Mouse (Mus musculus) forebrain, embryonic 14.5 days (tissue): ENCODE measurements around the gene Elp6. TPM values are rescaled to one million over a fixed set of nuclear protein-coding genes. Genes with fewer than 3 reads are reported as not detected.

Source experiments
- ATAC-seq: fragments of 200-750 bp; cut with Nextera tagmentation; 2 replicates; pipeline ENCODE4 v1.8.0; 2017; ENCODE audit warnings: mild to moderate bottlenecking, moderate library complexity
- DNase-seq: peaks from one replicate; pipeline ENCODE4 v3.0.0-alpha.2; 2015; ENCODE audit warnings: low spot score
- H3K27ac ChIP-seq: fragments of 300-500 bp; sonication (generic); 2 replicates; pipeline ENCODE4 v1.5.1; 2014; ENCODE audit warnings: low read depth, mild to moderate bottlenecking, control low read depth, low read length, moderate library complexity
- H3K27me3 ChIP-seq: fragments of 300-500 bp; sonication (generic); replicated peaks from 2 replicates; pipeline ENCODE4 v1.6.1; 2014; ENCODE audit warnings: low read length, control low read depth, mixed read lengths; ENCODE audit not compliant: control insufficient read depth, insufficient read depth
- H3K36me3 ChIP-seq: fragments of 300-500 bp; sonication (generic); 2 replicates; pipeline ENCODE4 v1.6.1; 2014; ENCODE audit warnings: low read length, control low read depth; ENCODE audit not compliant: control insufficient read depth, insufficient read depth
- H3K4me1 ChIP-seq: fragments of 300-500 bp; sonication (generic); 2 replicates; pipeline ENCODE4 v1.6.1; 2014; ENCODE audit warnings: antibody characterized with exemption, low read length, control low read depth; ENCODE audit not compliant: control insufficient read depth, insufficient read depth
- H3K4me2 ChIP-seq: fragments of 300-500 bp; sonication (generic); 2 replicates; pipeline ENCODE4 v1.6.1; 2014; ENCODE audit warnings: mild to moderate bottlenecking, control low read depth, low read length
- H3K4me3 ChIP-seq: fragments of 300-500 bp; sonication (generic); 2 replicates; pipeline ENCODE4 v1.5.1; 2014; ENCODE audit warnings: low read depth, low read length, control low read depth
- H3K9ac ChIP-seq: fragments of 300-500 bp; sonication (generic); 2 replicates; pipeline ENCODE4 v1.6.1; 2014; ENCODE audit warnings: mild to moderate bottlenecking, low read length, control low read depth, moderate library complexity
- H3K9me3 ChIP-seq: fragments of 300-500 bp; sonication (generic); replicated peaks from 2 replicates; pipeline ENCODE4 v1.6.1; 2016; ENCODE audit warnings: low read length, control low read depth, mixed read lengths; ENCODE audit not compliant: control insufficient read depth
- WGBS: fragments of 180-500 bp; shearing (Covaris S2); extraction: QIAGEN DNeasy Blood & Tissue Kit; methylation state at CpG from one replicate; pipeline ENCODE4 v1.1.7; 2014; 5-methylcytosine and 5-hydroxymethylcytosine counted together
- polyA plus RNA-seq: library from polyadenylated mRNA; unstranded; fragments of >200 nt; fragmentation: Nextera tagmentation; extraction: Ambion mirVana; gene quantifications from 2 replicates; pipeline ENCODE4 v1.2.1, GENCODE M21; 2014

Elp6 gene
- polyA plus RNA-seq, 1 experiment from 2014 or later = 37.0 TPM

- DNase-seq (no peak), ATAC-seq (no peak)
- Histone ChIP-seq H3K36me3 (no peaks in the 10 kb centered on the region), H3K9ac (no peak overlapping the region), H3K27ac (no peak overlapping the region), H3K27me3 (no peaks in the 10 kb centered on the region), H3K9me3 (no peaks in the 10 kb centered on the region), H3K4me3 (no peak overlapping the region), H3K4me1 (no peaks in the 10 kb centered on the region), H3K4me2 (no peak overlapping the region)
- WGBS = 70% methylated on average over 5 of the region's 5 CpGs
Observed at GRCm38 (mm10) chr9:110275882-110276281, 29.1 kb upstream of the Elp6 start.

GRCm38 (mm10) chr9:110277431-110277881, 27.5 kb upstream of the Elp6 start:
- H3K4me1 ChIP-seq = no peaks in the 10 kb centered on the region

GRCm38 (mm10) chr9:110284075-110284697, 20.8 kb upstream of the Elp6 start:
- Histone ChIP-seq H3K9me3 (no peaks in the 10 kb centered on the region), H3K27me3 (no peaks in the 10 kb centered on the region), H3K4me1 (peaks cover 8% of the 10 kb centered on the region), H3K36me3 (no peaks in the 10 kb centered on the region), H3K9ac (no peak overlapping the region), H3K4me2 (no peak overlapping the region), H3K27ac (no peak overlapping the region), H3K4me3 (no peak overlapping the region)
- 90% methylated on average over 8 of the region's 10 CpGs for WGBS
- no peak for DNase-seq
- ATAC-seq = no peak

More at GRCm38 (mm10) chr9:110277431-110277881, 27.5 kb upstream of the Elp6 start:
- no peak overlapping the region for H3K4me3 ChIP-seq
- DNase-seq (no peak), ATAC-seq (no peak)
- no peak overlapping the region for H3K9ac ChIP-seq
- no peak overlapping the region for H3K4me2 ChIP-seq
- no peaks in the 10 kb centered on the region for H3K36me3 ChIP-seq
- H3K9me3 ChIP-seq = no peaks in the 10 kb centered on the region
- no peak overlapping the region for H3K27ac ChIP-seq
- WGBS = 48% methylated on average over 8 of the region's 8 CpGs
- no peaks in the 10 kb centered on the region for H3K27me3 ChIP-seq

- Histone ChIP-seq H3K4me2 (no peak overlapping the region), H3K9ac (no peak overlapping the region), H3K27ac (peak overlapping the region; percentile 74), H3K9me3 (no peaks in the 10 kb centered on the region), H3K4me1 (peaks cover 8% of the 10 kb centered on the region), H3K36me3 (no peaks in the 10 kb centered on the region), H3K4me3 (no peak overlapping the region), H3K27me3 (no peaks in the 10 kb centered on the region)
- ATAC-seq = peak; percentile 93
- peak; percentile 91 for DNase-seq
- WGBS = 23% methylated on average over 7 of the region's 7 CpGs
Observed at GRCm38 (mm10) chr9:110287321-110287924, 17.6 kb upstream of the Elp6 start.

GRCm38 (mm10) chr9:110293254-110293718, 11.7 kb upstream of the Elp6 start:
- H3K4me2 ChIP-seq = no peak overlapping the region
- WGBS = 54% methylated on average over 12 of the region's 12 CpGs

GRCm38 (mm10) chr9:110293873-110294415, 11.0 kb upstream of the Elp6 start:
- no peak overlapping the region for H3K4me2 ChIP-seq
- no peak overlapping the region for H3K27ac ChIP-seq
- no peaks in the 10 kb centered on the region for H3K9me3 ChIP-seq
- DNase-seq (no peak), ATAC-seq (no peak)
- no peaks in the 10 kb centered on the region for H3K4me1 ChIP-seq
- no peak overlapping the region for H3K9ac ChIP-seq
- WGBS = 87% methylated on average over 13 of the region's 13 CpGs
- no peak overlapping the region for H3K4me3 ChIP-seq
- H3K27me3 ChIP-seq = no peaks in the 10 kb centered on the region
- no peaks in the 10 kb centered on the region for H3K36me3 ChIP-seq

More at GRCm38 (mm10) chr9:110293254-110293718, 11.7 kb upstream of the Elp6 start:
- no peak overlapping the region for H3K4me3 ChIP-seq
- 0 out of 2 replicates have a peak overlapping the region, but pooled peaks have one; percentile 1 for H3K27ac ChIP-seq
- H3K9me3 ChIP-seq = no peaks in the 10 kb centered on the region
- H3K9ac ChIP-seq = no peak overlapping the region
- H3K4me1 ChIP-seq = no peaks in the 10 kb centered on the region
- DNase-seq (no peak), ATAC-seq (no peak)
- H3K27me3 ChIP-seq = no peaks in the 10 kb centered on the region
- H3K36me3 ChIP-seq = no peaks in the 10 kb centered on the region

- DNase-seq = no peak
- H3K4me3 ChIP-seq = no peak overlapping the region
- H3K27me3 ChIP-seq = no peaks in the 10 kb centered on the region
- no peaks in the 10 kb centered on the region for H3K9me3 ChIP-seq
- H3K27ac ChIP-seq = no peak overlapping the region
- 49% methylated on average over 3 of the region's 3 CpGs for WGBS
- H3K4me1 ChIP-seq = no peaks in the 10 kb centered on the region
- no peak for ATAC-seq
- no peak overlapping the region for H3K4me2 ChIP-seq
- no peak overlapping the region for H3K9ac ChIP-seq
- H3K36me3 ChIP-seq = no peaks in the 10 kb centered on the region
Observed at GRCm38 (mm10) chr9:110294786-110295185, 10.2 kb upstream of the Elp6 start.

GRCm38 (mm10) chr9:110296867-110297627, 7.9 kb upstream of the Elp6 start:
- no peaks in the 10 kb centered on the region for H3K36me3 ChIP-seq
- H3K9ac ChIP-seq = no peak overlapping the region
- 8% methylated on average over 5 of the region's 5 CpGs for WGBS
- no peaks in the 10 kb centered on the region for H3K9me3 ChIP-seq
- H3K27ac ChIP-seq = no peak overlapping the region
- H3K4me3 ChIP-seq = no peak overlapping the region
- peak; percentile 86 for ATAC-seq
- no peak overlapping the region for H3K4me2 ChIP-seq
- H3K4me1 ChIP-seq = no peaks in the 10 kb centered on the region
- H3K27me3 ChIP-seq = no peaks in the 10 kb centered on the region
- DNase-seq = peak; percentile 93
